Mouse (Mus musculus) liver, adult 2 months (tissue): ENCODE measurements around the gene Gadd45g.

Source experiments
- CTCF ChIP-seq: fragments of 200-500 bp; IDR thresholded peaks from 2 replicates; pipeline ENCODE4 v1.5.1; 2011; ENCODE audit warnings: low read depth, low read length, control low read depth
- POLR2A ChIP-seq: fragments of 200-500 bp; IDR thresholded peaks from 2 replicates; pipeline ENCODE4 v1.6.1; 2011; ENCODE audit warnings: low read length, control low read depth; ENCODE audit not compliant: insufficient read depth; ENCODE audit errors: extremely low read depth

DNA sequence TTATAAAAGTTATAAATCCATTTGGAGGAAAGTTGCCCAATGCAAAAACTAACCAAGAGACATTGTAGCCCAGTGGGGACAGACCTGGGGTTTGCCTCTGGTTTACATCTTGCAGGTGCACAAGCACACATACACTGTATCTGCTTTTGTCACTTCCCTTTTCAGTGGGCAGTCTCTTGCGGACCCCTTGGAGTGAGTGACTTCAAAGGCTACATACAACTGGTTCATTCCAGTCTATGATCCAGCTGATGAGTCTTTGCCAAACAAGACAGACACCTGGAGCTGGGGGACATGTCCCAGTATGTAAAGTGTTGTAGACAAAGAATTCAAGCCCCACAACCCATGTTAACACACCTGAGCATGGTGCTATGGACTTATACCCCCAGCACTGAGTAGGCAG is 4.1 kb downstream of the Gadd45g start:
- TF ChIP-seq CTCF (no peak), POLR2A (no peak)
